Mouse (Mus musculus) right cerebral cortex, adult 18-20 months (tissue): Measurements from ENCODE around the gene Saa4.
A peak's percentile ranks its signal among the peaks of the same experiment; 100 is the strongest.
"Not testable (repeated sequence)": the region's sequence is repeated elsewhere in the genome, so short reads cannot be mapped to it uniquely, and the experiment has no call there.

Source experiments
- DNase-seq: peaks from one replicate; pipeline ENCODE4 v3.0.0; 2022; ENCODE audit warnings: mixed read lengths

Gene Saa4

DNA sequence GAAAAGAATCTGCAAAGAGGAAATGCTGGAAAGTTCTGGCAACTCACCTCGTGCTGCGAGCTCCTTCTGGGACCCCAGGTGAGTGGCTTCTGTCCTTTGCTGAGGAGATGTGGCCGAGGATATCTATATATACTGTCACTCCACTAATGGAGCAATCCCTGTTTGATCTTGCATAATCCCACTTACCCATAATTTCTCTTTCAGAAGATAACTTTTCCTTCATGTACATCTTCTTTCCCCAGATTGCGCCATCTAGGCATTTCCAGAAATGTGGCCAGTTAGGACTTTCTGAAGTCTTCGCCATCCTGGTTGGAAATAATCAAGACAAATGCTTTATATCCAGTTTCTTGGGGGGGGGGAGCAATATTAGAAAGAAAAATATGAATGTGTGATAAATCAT is 16.8 kb downstream of the Saa4 start, which contains the start of gene Saa3:
Saa3 (minus strand) TSS at position 101 of the 400 bp plus-strand sequence.
- DNase-seq, result no peak

DNA sequence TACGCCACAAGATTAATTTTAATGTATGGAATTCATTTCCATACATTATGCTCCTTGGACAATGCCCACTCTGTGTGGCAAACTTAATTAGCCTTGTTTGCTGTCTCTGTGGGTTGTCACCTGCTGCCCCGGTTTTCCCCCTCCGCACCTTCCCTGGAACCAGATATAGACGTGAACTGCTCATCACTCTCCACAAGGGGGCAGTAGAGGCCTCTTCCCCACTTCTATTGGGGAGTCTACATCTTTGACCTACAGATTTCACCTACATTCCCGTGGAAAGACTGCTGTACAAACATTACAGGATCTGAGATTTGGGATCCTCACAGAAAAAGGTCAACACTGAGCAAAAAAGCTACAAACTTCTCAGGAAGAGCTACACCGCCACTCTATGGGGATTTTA is 17.9 kb downstream of the Saa4 start:
- peak; percentile 60 for DNase-seq

DNA sequence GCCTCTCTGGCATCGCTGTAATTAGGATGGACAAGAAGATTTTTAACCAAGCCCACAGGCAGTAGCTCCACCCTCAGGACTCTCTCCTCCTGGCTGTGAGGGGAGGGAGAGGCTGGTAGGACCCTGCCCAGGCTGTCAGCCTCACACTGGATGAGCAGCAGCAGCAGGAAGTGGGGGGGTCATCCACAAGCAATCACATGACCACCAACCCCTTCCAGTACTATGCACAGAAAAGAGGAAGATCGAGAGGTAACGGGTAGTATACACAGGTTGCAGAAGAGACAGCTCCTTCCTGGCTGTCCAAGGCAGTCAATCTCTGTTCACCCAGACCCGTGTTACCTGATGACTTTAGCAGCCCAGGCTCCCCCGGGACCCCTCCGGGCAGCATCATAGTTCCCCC is 20.2 kb downstream of the Saa4 start:
- DNase-seq, result no peak

DNA sequence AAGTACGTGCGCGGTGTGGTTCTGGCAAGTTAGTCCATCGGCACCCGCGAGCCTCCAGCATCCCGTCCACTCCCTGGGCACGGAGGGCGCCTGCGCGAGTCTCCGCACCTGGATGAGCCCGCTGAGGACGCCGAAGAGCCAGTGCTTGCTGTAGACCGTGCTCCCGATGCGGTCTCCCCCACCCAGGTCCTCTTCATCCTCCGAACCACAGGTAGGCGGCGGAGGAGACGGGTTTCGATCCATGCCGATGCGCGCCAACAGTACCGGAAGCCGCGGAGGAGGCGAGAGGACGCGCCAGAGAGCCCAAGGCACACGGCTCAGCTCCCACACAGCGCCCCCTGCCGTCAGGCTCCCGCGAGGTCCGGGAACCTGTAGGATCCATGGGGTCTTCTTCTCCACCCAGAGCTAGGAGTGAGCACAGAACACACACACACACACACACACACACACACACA is 22.0 kb downstream of the Saa4 start, which contains the start of gene Saal1:
Saal1 (minus strand) TSS at position 291 of the 455 bp plus-strand sequence.
- DNase-seq, result peak; percentile 81

DNA sequence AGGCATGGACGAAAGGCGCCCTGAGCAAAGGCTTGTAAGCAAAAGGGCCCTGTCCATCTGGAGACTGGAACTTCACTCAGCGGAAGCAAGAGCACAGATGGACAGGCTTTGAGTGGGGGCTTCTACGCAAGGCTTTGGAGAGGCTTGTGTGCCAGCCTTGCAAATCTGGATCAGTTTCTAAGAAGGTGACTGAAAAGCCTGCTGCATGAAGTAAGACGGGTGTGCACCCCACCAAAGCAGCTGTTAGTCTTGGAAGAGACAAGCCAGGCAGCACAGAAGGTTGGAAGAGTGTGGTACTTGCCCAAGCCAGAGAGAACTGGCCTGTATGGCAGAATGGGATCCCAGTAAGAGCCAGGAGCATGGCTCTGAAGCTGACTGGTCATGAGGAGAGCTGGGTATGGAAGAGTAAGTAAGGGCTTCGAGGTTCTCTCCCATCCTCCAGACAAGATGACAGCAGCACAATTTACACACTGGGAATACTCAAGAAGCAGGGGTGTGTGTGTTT is 31.8 kb downstream of the Saa4 start:
- no peak for DNase-seq

DNA sequence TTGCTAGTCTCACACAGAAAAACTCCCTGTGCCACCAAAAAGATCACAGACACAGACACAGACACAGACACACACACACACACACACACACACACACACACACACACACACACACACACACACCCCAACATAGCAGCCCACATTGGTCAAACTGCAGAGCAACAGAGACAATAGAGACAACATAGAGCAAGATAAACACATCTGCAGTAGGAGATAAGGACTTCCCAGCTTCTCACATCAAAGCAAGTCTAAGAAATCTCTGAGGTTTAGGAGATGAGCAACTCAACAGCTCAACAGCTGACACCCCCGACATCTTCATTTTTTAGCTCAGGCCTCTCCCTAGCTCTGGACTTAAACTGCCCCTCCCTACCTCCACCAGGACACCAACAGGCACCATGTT is 35.6 kb downstream of the Saa4 start:
- DNase-seq, result no peak

DNA sequence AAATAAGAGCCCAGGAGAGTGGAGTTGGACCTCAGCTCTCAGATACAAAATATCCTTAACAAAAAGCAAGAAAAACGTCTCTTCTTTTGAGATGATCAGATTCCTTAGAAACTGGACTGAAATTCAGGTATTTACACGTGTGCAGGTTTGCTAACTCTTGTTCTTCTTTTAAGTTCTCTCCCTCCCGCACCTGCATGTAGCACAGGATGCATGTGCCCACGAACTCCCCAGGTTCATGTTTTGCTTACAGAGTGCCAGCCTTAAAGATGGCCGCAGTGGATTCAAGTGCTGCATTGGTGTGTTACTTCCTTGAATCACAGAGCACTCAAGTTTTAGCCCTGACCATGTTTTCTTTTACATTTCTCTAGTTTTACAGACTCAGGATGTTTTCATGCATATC is 45.6 kb downstream of the Saa4 start:
- no peak for DNase-seq

DNA sequence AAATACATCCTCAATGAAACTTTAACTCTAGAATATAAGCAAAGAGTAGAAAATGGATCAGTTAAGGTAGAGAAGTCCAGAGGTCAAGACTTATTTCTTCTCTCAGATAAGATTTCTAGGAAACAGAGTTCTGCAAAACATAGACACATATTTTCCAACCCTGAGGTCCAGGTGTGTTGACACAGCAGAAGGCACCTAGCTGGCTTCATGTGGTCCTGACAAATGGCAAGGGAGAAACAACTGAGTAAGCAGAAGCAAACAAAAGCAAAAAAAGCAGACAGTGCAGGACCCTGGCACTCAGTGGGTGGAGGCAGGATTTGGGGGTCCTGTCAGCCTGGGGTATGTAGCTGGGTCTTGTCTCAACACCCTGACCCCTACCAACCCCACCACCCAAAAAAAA is 51.7 kb downstream of the Saa4 start:
- no peak for DNase-seq

DNA sequence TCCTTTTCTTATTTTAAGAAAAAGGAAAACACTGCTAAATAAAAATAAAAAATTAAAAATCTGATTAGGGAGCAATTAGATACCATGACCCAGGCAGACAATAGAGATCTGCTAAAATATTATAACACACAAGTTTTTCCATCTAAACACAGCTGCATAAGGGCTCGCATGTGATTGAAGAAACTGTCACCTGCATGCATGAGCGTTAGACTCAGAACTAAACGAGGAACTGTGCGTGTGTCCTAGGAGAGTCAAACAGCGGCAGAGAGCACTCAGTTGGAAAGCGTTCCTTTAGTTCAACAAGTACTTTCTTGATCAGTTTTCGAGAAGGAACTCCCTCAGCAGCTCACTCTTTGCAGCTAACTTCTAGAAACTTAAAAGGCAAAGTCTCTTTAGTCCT is 53.4 kb downstream of the Saa4 start:
- not testable (repeated sequence) for DNase-seq

DNA sequence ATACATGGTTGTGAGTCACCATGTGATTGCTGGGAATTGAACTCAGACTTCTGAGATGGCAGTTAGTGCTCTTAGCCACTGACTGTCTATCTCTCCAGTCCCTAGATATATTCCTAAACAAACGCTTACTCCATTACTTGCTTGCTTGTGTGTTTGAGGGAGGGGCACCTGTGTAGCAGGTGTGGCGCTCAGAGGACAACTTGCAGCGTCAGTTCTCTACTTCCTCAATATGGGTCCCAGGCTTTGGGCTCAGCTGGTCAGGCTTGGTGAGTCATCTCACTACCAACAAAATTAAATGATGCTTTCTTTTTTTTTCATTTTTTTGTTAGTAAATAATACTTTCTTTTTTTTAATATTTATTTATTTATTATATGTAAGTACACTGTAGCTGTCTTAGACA is 54.0 kb downstream of the Saa4 start:
- no peak for DNase-seq
